ENCODE assay signal across 10 mouse cellular contexts in genomic region chr2:104034832-104035472, GRCm38 (mm10). TPM values are rescaled to one million over a fixed set of nuclear protein-coding genes. Genes with fewer than 3 reads are reported as not detected.
DNase-seq lines count a peak whose midpoint lies in the region; ATAC-seq and TF ChIP-seq lines count a peak whose summit lies in the region.
"Had no signal": no experiment of that assay in that cellular context is flagged by ENCODE, and none has a peak within 500 bp of the region (broad histone marks: within the 10 kb centered on the region; RNA-seq: fewer than 3 reads in every experiment).

No protein-coding gene starts in this region.

- no peak overlapping the region for H3K4me2 ChIP-seq in kidney, postnatal 0 days (ENCODE audit: low read length)
- no peak overlapping the region for H3K4me2 ChIP-seq in liver, embryonic 11.5 days
- H3K4me2 ChIP-seq in neural tube, embryonic 15.5 days, result no peak overlapping the region

- no peak overlapping the region for H3K27ac ChIP-seq in kidney, postnatal 0 days
- H3K27ac ChIP-seq in liver, embryonic 11.5 days (ENCODE audit: low read depth, low read length), result no peak overlapping the region
- no peak overlapping the region for H3K27ac ChIP-seq in neural tube, embryonic 15.5 days (replicated peaks)

- H3K36me3 ChIP-seq in kidney, postnatal 0 days (ENCODE audit: insufficient read depth, low read length), result 0 out of 2 replicates have a peak, but pooled peaks cover 16% of the 10 kb centered on the region
- H3K36me3 ChIP-seq in liver, embryonic 11.5 days (ENCODE audit: control insufficient read depth, insufficient read depth, low read length), result peaks cover 5% of the 10 kb centered on the region; the same call in 1 of the 2 replicates
- H3K36me3 ChIP-seq in neural tube, embryonic 15.5 days, result peaks cover 30% of the 10 kb centered on the region

- H3K4me1 ChIP-seq in kidney, postnatal 0 days (replicated peaks; ENCODE audit: insufficient read depth, low read length), result peaks cover under 1% of the 10 kb centered on the region; the same call in 1 of the 2 replicates
- peaks cover 6% of the 10 kb centered on the region for H3K4me1 ChIP-seq in liver, embryonic 11.5 days (replicated peaks; ENCODE audit: control insufficient read depth, insufficient read depth, low read length)
- peaks cover 6% of the 10 kb centered on the region for H3K4me1 ChIP-seq in neural tube, embryonic 15.5 days

- no peak overlapping the region for H3K9ac ChIP-seq in kidney, postnatal 0 days (ENCODE audit: low read depth, low read length)
- H3K9ac ChIP-seq in liver, embryonic 11.5 days (ENCODE audit: low read depth, low read length), result no peak overlapping the region
- no peak overlapping the region for H3K9ac ChIP-seq in neural tube, embryonic 15.5 days (replicated peaks)

- peak; percentile 98 for TF ChIP-seq CTCF in kidney, postnatal 0 days (IDR thresholded peaks at IDR 0.05; ENCODE audit: low read depth)

- no peaks in the 10 kb centered on the region for H3K27me3 ChIP-seq in kidney, postnatal 0 days (ENCODE audit: insufficient read depth, low read length)
- H3K27me3 ChIP-seq in liver, embryonic 11.5 days (replicated peaks; ENCODE audit: control insufficient read depth, insufficient read depth, low read length), result no peaks in the 10 kb centered on the region
- no peaks in the 10 kb centered on the region for H3K27me3 ChIP-seq in neural tube, embryonic 15.5 days (replicated peaks)

- ATAC-seq in CD4-positive, CD25-positive, alpha-beta regulatory T cell, adult 4 months, result peak; percentile 51
- ATAC-seq in common myeloid progenitor, adult 5-6 weeks (replicated peaks; ENCODE audit: low read depth, poor library complexity, severe bottlenecking), result 0 out of 2 replicates have a peak, but pooled peaks have one; percentile 80
- ATAC-seq in kidney, postnatal 0 days (replicated peaks; ENCODE audit: low FRiP score, low read depth), result peak; percentile 40; the same call in 1 of the 2 replicates
- ATAC-seq in liver, embryonic 11.5 days (replicated peaks; ENCODE audit: low FRiP score), result 0 out of 2 replicates have a peak, but pooled peaks have one; percentile 37
- peak; percentile 45; the same call in 1 of the 2 replicates for ATAC-seq in neural tube, embryonic 15.5 days (ENCODE audit: low FRiP score)

- H3K9me3 ChIP-seq in kidney, postnatal 0 days (replicated peaks; ENCODE audit: low read length), result no peaks in the 10 kb centered on the region
- H3K9me3 ChIP-seq in liver, embryonic 11.5 days (ENCODE audit: control insufficient read depth, low read length), result no peaks in the 10 kb centered on the region
- H3K9me3 ChIP-seq in neural tube, embryonic 15.5 days (replicated peaks), result no peaks in the 10 kb centered on the region

- peak; percentile 81 for DNase-seq in adipocyte (ENCODE audit: low spot score)
- DNase-seq in gastrocnemius, adult 8-10 months (ENCODE audit: low spot score in 2 of 2), result peak; percentile 27 to 38
- DNase-seq in kidney, postnatal 0 days (ENCODE audit: low spot score), result peak; percentile 81
- DNase-seq in liver, embryonic 11.5 days (ENCODE audit: low spot score), result no peak
- DNase-seq in thymus, postnatal 0 days (ENCODE audit: low spot score), result peak; percentile 33

- no peak overlapping the region for H3K4me3 ChIP-seq in kidney, postnatal 0 days (replicated peaks; ENCODE audit: low read depth, low read length)
- H3K4me3 ChIP-seq in liver, embryonic 11.5 days (ENCODE audit: low read depth, low read length), result no peak overlapping the region
- no peak overlapping the region for H3K4me3 ChIP-seq in neural tube, embryonic 15.5 days (replicated peaks)

- WGBS in kidney, postnatal 0 days, result 31% methylated on average over 3 of the region's 3 CpGs
- 34% methylated on average over 3 of the region's 3 CpGs for WGBS in liver, embryonic 11.5 days
- 33% methylated on average over 3 of the region's 3 CpGs for WGBS in neural tube, embryonic 15.5 days

RNA-seq across cellular contexts. Expression of gene 4931422A03Rik, which starts 6.8 kb away (rescaled TPM):
- under 1 TPM in 1 of 2 experiments, not detected in 1; 0.93 TPM for polyA plus RNA-seq in CD4-positive, CD25-positive, alpha-beta regulatory T cell, adult 4 months (2017; shearing (Covaris generic))
- total RNA-seq in common myeloid progenitor, adult 5-6 weeks (2017), result 0.44 and 0.96 TPM in 2 replicates
- not detected for total RNA-seq in gastrocnemius, adult 8-10 months (2022)
- polyA plus RNA-seq in kidney, postnatal 0 days (2015; fragmentation: Nextera tagmentation; extraction: Ambion mirVana), result 1.3 and 1.4 TPM in 2 replicates
- polyA plus RNA-seq in liver, embryonic 11.5 days (2014; fragmentation: Nextera tagmentation; extraction: Ambion mirVana), result 3.2 and 3.5 TPM in 2 replicates
- polyA plus RNA-seq in neural tube, embryonic 15.5 days (2015; fragmentation: Nextera tagmentation; extraction: Ambion mirVana), result 2.5 and 3.1 TPM in 2 replicates
- polyA plus RNA-seq in thymus, postnatal 0 days (2015; fragmentation: Nextera tagmentation; extraction: Ambion mirVana), result 1.2 and 2.2 TPM in 2 replicates

RNA-seq across cellular contexts. Expression of gene Fbxo3, which starts 7.4 kb away (rescaled TPM):
- polyA plus RNA-seq in CD4-positive, CD25-positive, alpha-beta regulatory T cell, adult 4 months (2017; shearing (Covaris generic)), result 10 to 100 TPM; 39.2 to 39.4 TPM
- 82.4 and 96.6 TPM in 2 replicates for total RNA-seq in common myeloid progenitor, adult 5-6 weeks (2017)
- total RNA-seq in gastrocnemius, adult 8-10 months (2022), result 10 to 100 TPM; 46.4 to 51.8 (median 49.5) TPM
- polyA plus RNA-seq in kidney, postnatal 0 days (2015; fragmentation: Nextera tagmentation; extraction: Ambion mirVana), result 49.0 and 51.5 TPM in 2 replicates
- polyA plus RNA-seq in liver, embryonic 11.5 days (2014; fragmentation: Nextera tagmentation; extraction: Ambion mirVana), result 75.0 and 85.9 TPM in 2 replicates
- 70.0 and 70.9 TPM in 2 replicates for polyA plus RNA-seq in neural tube, embryonic 15.5 days (2015; fragmentation: Nextera tagmentation; extraction: Ambion mirVana)
- polyA plus RNA-seq in thymus, postnatal 0 days (2015; fragmentation: Nextera tagmentation; extraction: Ambion mirVana), result 48.2 and 59.2 TPM in 2 replicates

RNA-seq across cellular contexts. Expression of gene Gm10912, which starts 30.7 kb away (rescaled TPM):
- polyA plus RNA-seq in CD4-positive, CD25-positive, alpha-beta regulatory T cell, adult 4 months (2017; shearing (Covaris generic)), result under 1 TPM in 1 of 2 experiments, not detected in 1; 0.19 TPM
- total RNA-seq in common myeloid progenitor, adult 5-6 weeks (2017), result not detected in 2 replicates
- under 1 TPM; 0.15 to 0.75 (median 0.44) TPM for total RNA-seq in gastrocnemius, adult 8-10 months (2022)
- polyA plus RNA-seq in kidney, postnatal 0 days (2015; fragmentation: Nextera tagmentation; extraction: Ambion mirVana), result not detected in 2 replicates
- polyA plus RNA-seq in liver, embryonic 11.5 days (2014; fragmentation: Nextera tagmentation; extraction: Ambion mirVana), result 0.10 TPM in 1 of 2 replicates, not detected in the other
- not detected in 2 replicates for polyA plus RNA-seq in neural tube, embryonic 15.5 days (2015; fragmentation: Nextera tagmentation; extraction: Ambion mirVana)
- polyA plus RNA-seq in thymus, postnatal 0 days (2015; fragmentation: Nextera tagmentation; extraction: Ambion mirVana), result 0.13 TPM in 1 of 2 replicates, not detected in the other
- polyA plus RNA-seq: stomach, embryonic 14.5 days had no signal

RNA-seq across cellular contexts. Expression of gene Gm10799, which starts 33.4 kb away (rescaled TPM):
- polyA plus RNA-seq in CD4-positive, CD25-positive, alpha-beta regulatory T cell, adult 4 months (2017; shearing (Covaris generic)), result not detected
- total RNA-seq in common myeloid progenitor, adult 5-6 weeks (2017), result not detected in 2 replicates
- not detected for total RNA-seq in gastrocnemius, adult 8-10 months (2022)
- not detected in 2 replicates for polyA plus RNA-seq in kidney, postnatal 0 days (2015; fragmentation: Nextera tagmentation; extraction: Ambion mirVana)
- polyA plus RNA-seq in liver, embryonic 11.5 days (2014; fragmentation: Nextera tagmentation; extraction: Ambion mirVana), result not detected in 2 replicates
- not detected in 2 replicates for polyA plus RNA-seq in neural tube, embryonic 15.5 days (2015; fragmentation: Nextera tagmentation; extraction: Ambion mirVana)
- not detected in 2 replicates for polyA plus RNA-seq in thymus, postnatal 0 days (2015; fragmentation: Nextera tagmentation; extraction: Ambion mirVana)
- polyA plus RNA-seq: gonadal fat pad, adult 2 months; stomach, embryonic 14.5 days had no signal

RNA-seq across cellular contexts. Expression of gene Cd59b, which starts 34.7 kb away (rescaled TPM):
- polyA plus RNA-seq in CD4-positive, CD25-positive, alpha-beta regulatory T cell, adult 4 months (2017; shearing (Covaris generic)), result 1 to 10 TPM in 1 of 2 experiments, not detected in 1; 1.4 TPM
- total RNA-seq in common myeloid progenitor, adult 5-6 weeks (2017), result 6.5 and 18.1 TPM in 2 replicates
- 1 to 10 TPM; 1.2 to 2.8 (median 2.1) TPM for total RNA-seq in gastrocnemius, adult 8-10 months (2022)
- polyA plus RNA-seq in kidney, postnatal 0 days (2015; fragmentation: Nextera tagmentation; extraction: Ambion mirVana), result 10.7 and 11.6 TPM in 2 replicates
- 8.7 and 10.6 TPM in 2 replicates for polyA plus RNA-seq in liver, embryonic 11.5 days (2014; fragmentation: Nextera tagmentation; extraction: Ambion mirVana)
- polyA plus RNA-seq in neural tube, embryonic 15.5 days (2015; fragmentation: Nextera tagmentation; extraction: Ambion mirVana), result 3.8 and 4.2 TPM in 2 replicates
- polyA plus RNA-seq in thymus, postnatal 0 days (2015; fragmentation: Nextera tagmentation; extraction: Ambion mirVana), result 2.1 and 2.3 TPM in 2 replicates
